Mouse (Mus musculus): Measurements from ENCODE around the gene Raet1e.
"Not testable (repeated sequence)": the region's sequence is repeated elsewhere in the genome, so short reads cannot be mapped to it uniquely, and the experiment has no call there.

Raet1e gene

GRCm38 (mm10) chr10:22165328-22166003 is 7.1 kb downstream of the Raet1e start:
- not testable (repeated sequence) for DNase-seq

GRCm38 (mm10) chr10:22166025-22166424 is 7.7 kb downstream of the Raet1e start:
- not testable (repeated sequence) for DNase-seq

- not testable (repeated sequence) for DNase-seq
Measured at GRCm38 (mm10) chr10:22167061-22167460, 8.7 kb downstream of the Raet1e start.

GRCm38 (mm10) chr10:22169116-22169515 is 10.7 kb downstream of the Raet1e start:
- DNase-seq = not testable (repeated sequence)

- DNase-seq = not testable (repeated sequence)
Measured at GRCm38 (mm10) chr10:22172431-22173334, 14.3 kb downstream of the Raet1e start.

- DNase-seq = not testable (repeated sequence)
Measured at GRCm38 (mm10) chr10:22173335-22174189, 15.2 kb downstream of the Raet1e start.

GRCm38 (mm10) chr10:22174190-22174487 is 15.8 kb downstream of the Raet1e start:
- DNase-seq = not testable (repeated sequence)

- not testable (repeated sequence) for DNase-seq
Measured at GRCm38 (mm10) chr10:22176515-22176914, 18.1 kb downstream of the Raet1e start.

GRCm38 (mm10) chr10:22191035-22191434 is 32.7 kb downstream of the Raet1e start:
- DNase-seq = not testable (repeated sequence)

- not testable (repeated sequence) for DNase-seq
Measured at GRCm38 (mm10) chr10:22201352-22201751, 43.0 kb downstream of the Raet1e start.

GRCm38 (mm10) chr10:22202784-22203583 is 44.6 kb downstream of the Raet1e start:
- DNase-seq = not testable (repeated sequence)

- not testable (repeated sequence) for DNase-seq
Measured at GRCm38 (mm10) chr10:22206443-22206842, 48.1 kb downstream of the Raet1e start.

- peak; percentile 75 for DNase-seq
Measured at GRCm38 (mm10) chr10:22212012-22212696, 53.8 kb downstream of the Raet1e start.

GRCm38 (mm10) chr10:22223474-22224349 is 65.3 kb downstream of the Raet1e start:
- DNase-seq = peak; percentile 28

GRCm38 (mm10) chr10:22265060-22265459 is 106.7 kb downstream of the Raet1e start:
- no peak for DNase-seq

GRCm38 (mm10) chr10:22270879-22271786 is 112.8 kb downstream of the Raet1e start:
- not testable (repeated sequence) for DNase-seq

GRCm38 (mm10) chr10:22272914-22273683 is 114.7 kb downstream of the Raet1e start:
- peak; percentile 23 for DNase-seq

- no peak for DNase-seq
Measured at GRCm38 (mm10) chr10:22273684-22274305, 115.4 kb downstream of the Raet1e start.
